Mouse (Mus musculus) midbrain, embryonic 10.5 days (tissue): ENCODE data around the gene Dock4. TPM values are rescaled to one million over a fixed set of nuclear protein-coding genes. Genes with fewer than 3 reads are reported as not detected.
A peak's percentile ranks its signal among the peaks of the same experiment; 100 is the strongest.

Experiments used
- DNase-seq: peaks from one replicate; pipeline ENCODE4 v3.0.0-alpha.2; 2017; ENCODE audit warnings: low spot score
- H3K27ac ChIP-seq: fragments of 300-500 bp; sonication (generic); replicated peaks from 2 replicates; pipeline ENCODE4 v1.5.1; 2016; ENCODE audit warnings: mild to moderate bottlenecking
- H3K27me3 ChIP-seq: fragments of 300-500 bp; sonication (generic); 2 replicates; pipeline ENCODE4 v1.6.1; 2016; ENCODE audit warnings: low read depth, mild to moderate bottlenecking; ENCODE audit not compliant: poor library complexity, severe bottlenecking
- H3K36me3 ChIP-seq: fragments of 300-500 bp; sonication (generic); 2 replicates; pipeline ENCODE4 v1.6.1; 2016; ENCODE audit warnings: mild to moderate bottlenecking, moderate library complexity
- H3K4me1 ChIP-seq: fragments of 300-500 bp; sonication (generic); 2 replicates; pipeline ENCODE4 v1.6.1; 2016
- H3K4me3 ChIP-seq: fragments of 300-500 bp; sonication (generic); 2 replicates; pipeline ENCODE4 v1.5.1; 2016; ENCODE audit warnings: mild to moderate bottlenecking, moderate library complexity
- H3K9me3 ChIP-seq: fragments of 300-500 bp; sonication (generic); replicated peaks from 2 replicates; pipeline ENCODE4 v1.6.1; 2016; ENCODE audit warnings: mild to moderate bottlenecking
- WGBS: fragments of 180-500 bp; shearing (Covaris S2); methylation state at CpG from one replicate; pipeline ENCODE4 v1.1.7; 2016; 5-methylcytosine and 5-hydroxymethylcytosine counted together
- polyA plus RNA-seq: library from polyadenylated mRNA; unstranded; fragments of >200 nt; fragmentation: Nextera tagmentation; extraction: Ambion mirVana; gene quantifications from 2 replicates; pipeline ENCODE4 v1.2.1, GENCODE M21; 2016

Gene Dock4
- polyA plus RNA-seq, 1 experiment from 2014 or later, result 14.0 TPM

GRCm38 (mm10) chr12:40884976-40885375 is 439.2 kb downstream of the Dock4 start:
- Histone ChIP-seq H3K4me3 (no peak overlapping the region), H3K27me3 (no peaks in the 10 kb centered on the region), H3K4me1 (no peaks in the 10 kb centered on the region), H3K27ac (no peak overlapping the region), H3K9me3 (no peaks in the 10 kb centered on the region), H3K36me3 (no peaks in the 10 kb centered on the region)
- DNase-seq, result no peak
- WGBS, result 89% methylated on average over 3 of the region's 3 CpGs

DNA sequence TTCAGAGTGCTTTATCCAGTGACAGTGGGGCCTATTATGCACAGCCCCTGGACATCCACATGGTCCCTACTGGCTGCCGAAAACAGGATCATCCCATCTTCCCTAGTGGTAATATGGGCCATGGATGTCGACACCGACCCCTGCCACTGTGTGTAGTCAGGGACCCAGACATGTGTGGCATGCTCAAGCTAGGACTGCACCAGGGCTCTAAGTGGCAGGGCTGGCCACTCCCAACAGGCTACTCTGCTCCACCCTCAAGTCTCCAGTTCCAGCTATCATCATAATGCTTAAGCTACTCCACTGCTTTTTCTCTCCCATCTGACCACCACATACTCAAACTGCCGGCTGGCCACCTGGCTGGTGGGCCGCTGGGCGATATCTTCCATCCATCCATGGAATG is 439.6 kb downstream of the Dock4 start:
- DNase-seq, result no peak
- WGBS, result 93% methylated on average over 6 of the region's 6 CpGs
- H3K4me1 ChIP-seq, result no peaks in the 10 kb centered on the region
- no peaks in the 10 kb centered on the region for H3K36me3 ChIP-seq
- no peak overlapping the region for H3K4me3 ChIP-seq
- H3K27me3 ChIP-seq, result no peaks in the 10 kb centered on the region
- H3K9me3 ChIP-seq, result no peaks in the 10 kb centered on the region
- no peak overlapping the region for H3K27ac ChIP-seq

DNA sequence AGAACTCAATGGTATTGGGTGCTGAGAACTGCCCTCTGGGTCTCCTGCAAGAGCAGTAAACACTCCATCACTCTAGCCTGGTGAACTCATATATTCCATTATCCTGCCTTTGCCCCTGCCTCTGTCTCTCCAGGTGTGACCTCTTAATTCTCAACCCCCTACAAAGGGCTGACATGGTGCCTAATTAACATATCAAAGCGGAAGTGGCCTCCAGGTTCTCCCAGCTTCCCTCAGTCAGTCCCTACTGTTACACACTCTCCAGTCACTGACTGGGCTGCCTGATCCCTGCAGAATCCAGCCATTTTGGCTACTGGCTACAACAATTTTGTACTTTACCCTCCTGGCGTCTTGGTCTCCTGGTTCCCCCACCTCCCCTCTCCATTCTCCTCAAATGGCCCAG is 441.7 kb downstream of the Dock4 start:
- WGBS, result 52% methylated on average over 2 of the region's 2 CpGs
- no peak overlapping the region for H3K27ac ChIP-seq
- H3K27me3 ChIP-seq, result no peaks in the 10 kb centered on the region
- H3K36me3 ChIP-seq, result no peaks in the 10 kb centered on the region
- DNase-seq, result no peak
- no peak overlapping the region for H3K4me3 ChIP-seq
- H3K4me1 ChIP-seq, result no peaks in the 10 kb centered on the region
- no peaks in the 10 kb centered on the region for H3K9me3 ChIP-seq

- Histone ChIP-seq H3K9me3 (no peaks in the 10 kb centered on the region), H3K4me3 (no peak overlapping the region), H3K36me3 (no peaks in the 10 kb centered on the region), H3K4me1 (no peaks in the 10 kb centered on the region), H3K27me3 (no peaks in the 10 kb centered on the region), H3K27ac (no peak overlapping the region)
- DNase-seq, result no peak
- WGBS, result 54% methylated on average over 2 of the region's 2 CpGs
Observed at GRCm38 (mm10) chr12:40888261-40888791, 442.6 kb downstream of the Dock4 start.

- H3K27ac ChIP-seq, result no peak overlapping the region
- no peak overlapping the region for H3K4me3 ChIP-seq
- 80% methylated on average over 1 of the region's 1 CpGs for WGBS
Observed at GRCm38 (mm10) chr12:40888829-40889228, 443.1 kb downstream of the Dock4 start.

GRCm38 (mm10) chr12:40889534-40889933 is 443.8 kb downstream of the Dock4 start:
- WGBS, result 85% methylated on average over 3 of the region's 3 CpGs

More at GRCm38 (mm10) chr12:40888829-40889228, 443.1 kb downstream of the Dock4 start:
- no peaks in the 10 kb centered on the region for H3K27me3 ChIP-seq
- H3K36me3 ChIP-seq, result no peaks in the 10 kb centered on the region
- H3K4me1 ChIP-seq, result peaks cover 2% of the 10 kb centered on the region; the same call in 1 of the 2 replicates
- DNase-seq, result no peak
- H3K9me3 ChIP-seq, result no peaks in the 10 kb centered on the region

DNA sequence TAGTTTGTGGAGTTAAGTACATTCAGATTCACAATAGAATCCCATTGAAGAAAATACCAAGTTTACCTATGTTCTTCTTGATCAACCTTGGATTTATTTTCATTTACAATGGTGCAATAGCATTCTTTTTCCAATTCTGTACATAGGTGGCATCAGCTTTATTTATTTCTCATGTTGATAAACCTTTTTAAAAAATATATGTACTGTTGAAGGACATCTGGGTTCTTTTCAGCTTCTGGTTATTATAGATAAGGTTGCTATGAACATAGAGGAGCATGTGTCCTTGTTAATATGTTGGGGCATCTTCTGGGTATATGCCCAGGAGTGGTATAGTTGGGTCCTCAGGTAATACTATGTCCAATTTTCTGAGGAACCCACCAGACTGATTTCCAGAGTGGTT is 445.4 kb downstream of the Dock4 start:
- H3K27ac ChIP-seq, result no peak overlapping the region
- H3K4me3 ChIP-seq, result no peak overlapping the region
- DNase-seq, result no peak
- H3K4me1 ChIP-seq, result peaks cover 3% of the 10 kb centered on the region; the same call in 1 of the 2 replicates
- H3K9me3 ChIP-seq, result no peaks in the 10 kb centered on the region
- no peaks in the 10 kb centered on the region for H3K27me3 ChIP-seq
- H3K36me3 ChIP-seq, result no peaks in the 10 kb centered on the region

More at GRCm38 (mm10) chr12:40889534-40889933, 443.8 kb downstream of the Dock4 start:
- H3K27ac ChIP-seq, result no peak overlapping the region
- no peaks in the 10 kb centered on the region for H3K36me3 ChIP-seq
- no peaks in the 10 kb centered on the region for H3K9me3 ChIP-seq
- H3K4me3 ChIP-seq, result no peak overlapping the region
- DNase-seq, result no peak
- H3K27me3 ChIP-seq, result no peaks in the 10 kb centered on the region
- peaks cover 3% of the 10 kb centered on the region; the same call in 1 of the 2 replicates for H3K4me1 ChIP-seq

DNA sequence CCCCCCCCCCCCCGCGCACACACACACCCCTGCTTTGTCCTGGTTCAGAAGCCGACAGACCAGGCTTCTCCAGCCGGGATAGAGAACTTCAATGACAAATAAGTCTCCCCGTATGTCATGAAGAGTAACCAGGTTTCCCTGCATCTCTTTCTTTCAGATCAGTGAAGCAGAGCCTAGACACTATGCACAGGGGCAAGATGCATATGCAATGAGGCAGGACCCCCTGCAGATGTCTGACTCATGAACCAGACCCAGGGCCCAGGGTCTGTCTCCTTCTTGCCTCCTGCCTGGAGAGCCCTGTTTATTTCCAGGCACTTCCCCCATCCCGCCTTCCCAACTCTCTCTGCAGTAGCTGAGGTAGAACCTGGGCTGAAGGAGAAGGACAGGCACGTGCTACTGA is 448.0 kb downstream of the Dock4 start:
- H3K27ac ChIP-seq, result 0 out of 2 replicates have a peak overlapping the region, but pooled peaks have one; percentile 6
- DNase-seq, result no peak
- no peak overlapping the region for H3K4me3 ChIP-seq
- no peaks in the 10 kb centered on the region for H3K9me3 ChIP-seq
- H3K27me3 ChIP-seq, result no peaks in the 10 kb centered on the region
- H3K36me3 ChIP-seq, result no peaks in the 10 kb centered on the region
- peaks cover 3% of the 10 kb centered on the region; the same call in 1 of the 2 replicates for H3K4me1 ChIP-seq
- 38% methylated on average over 5 of the region's 7 CpGs for WGBS

DNA sequence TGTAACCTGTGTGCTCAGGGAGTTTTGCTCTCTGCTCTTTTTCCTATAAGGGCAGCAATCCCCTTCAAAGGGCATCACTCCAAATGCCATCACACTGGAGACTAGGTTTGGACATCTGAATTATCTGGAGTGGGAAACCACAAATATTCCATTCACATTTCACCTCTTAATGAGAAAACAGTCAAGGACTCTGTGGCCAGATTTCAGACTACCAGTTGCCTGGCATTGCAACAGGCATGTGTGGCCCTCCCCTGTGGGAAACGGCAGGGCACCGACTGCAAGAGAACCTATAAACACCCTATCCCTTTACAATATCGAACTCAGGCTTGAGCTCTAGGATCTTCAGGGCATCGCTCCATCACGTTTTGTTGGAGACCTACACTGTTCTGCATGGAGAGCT is 448.9 kb downstream of the Dock4 start:
- WGBS, result 95% methylated on average over 5 of the region's 5 CpGs
- Histone ChIP-seq H3K36me3 (no peaks in the 10 kb centered on the region), H3K4me3 (no peak overlapping the region), H3K4me1 (peaks cover 3% of the 10 kb centered on the region; the same call in 1 of the 2 replicates), H3K27ac (no peak overlapping the region), H3K27me3 (no peaks in the 10 kb centered on the region), H3K9me3 (no peaks in the 10 kb centered on the region)
- DNase-seq, result no peak

Other genes with a start within 250 kb of the Dock4 start
- gene Lsmem1, start 246.5 kb upstream of the Dock4 start, polyA plus RNA-seq, result not detected in 2 replicates
- gene Ifrd1, start 197.4 kb upstream of the Dock4 start, polyA plus RNA-seq, result 133 and 140 TPM in 2 replicates
- 38.3 and 39.6 TPM in 2 replicates for gene Zfp277, start 50 bp upstream of the Dock4 start, polyA plus RNA-seq